Mouse (Mus musculus) adipose tissue, adult 10 weeks (tissue): ENCODE measurements around the gene Mthfsl. TPM values are rescaled to one million over a fixed set of nuclear protein-coding genes. Genes with fewer than 3 reads are reported as not detected.

Experiments used
- polyA plus RNA-seq: library from polyadenylated mRNA; stranded (reverse); fragments of 350-450 nt; fragmentation: Illumina TruSeq; extraction: RNeasy Lipid Tissue Mini Kit (QIAGEN cat#74804); gene quantifications from one replicate; pipeline ENCODE4 v1.2.3, GENCODE M21; 2014; ENCODE audit warnings: low read depth, low replicate concordance

The Mthfsl gene
- polyA plus RNA-seq, result 35.5 TPM

GRCm38 (mm10) chr9:88719989-88720537 lies at the start of gene Mthfsl:
Gene Mthfsl, minus strand, starts transcription at chr9:88720296.

GRCm38 (mm10) chr9:88731728-88732127 lies 11.6 kb upstream of the Mthfsl start, which contains the start of gene Bcl2a1d:
Gene Bcl2a1d, minus strand, starts transcription at chr9:88731914.

Other genes with a start within 250 kb of the Mthfsl start
- 67.4 TPM for gene Syncrip, start 237.7 kb downstream of the Mthfsl start, polyA plus RNA-seq
- 12.0 TPM for gene Zfp949, start 172.3 kb downstream of the Mthfsl start, polyA plus RNA-seq
- gene Trim43a, start 139.4 kb downstream of the Mthfsl start, polyA plus RNA-seq, result not detected
- gene Bcl2a1d, start 11.6 kb upstream of the Mthfsl start, polyA plus RNA-seq, result 13.7 TPM
- gene Trim43c, start 118.9 kb upstream of the Mthfsl start, polyA plus RNA-seq, result not detected
- 2.0 TPM for gene Bcl2a1a, start 236.6 kb upstream of the Mthfsl start, polyA plus RNA-seq